Mouse (Mus musculus): Measurements from ENCODE around the gene Slc16a3. TPM values are rescaled to one million over a fixed set of nuclear protein-coding genes. Genes with fewer than 3 reads are reported as not detected.

Slc16a3 gene
- polyA plus RNA-seq, 1 experiment, result 9.7 TPM

GRCm38 (mm10) chr11:120945926-120946325, 2.4 kb upstream of the Slc16a3 start:
- Histone ChIP-seq H3ac (ENCODE audit: control insufficient read depth, insufficient read length) (no peak overlapping the region), H3K4me3 (no peak overlapping the region), H3K79me2 (ENCODE audit: control insufficient read depth, insufficient read depth) (no peaks in the 10 kb centered on the region), H3K4me2 (ENCODE audit: low read depth) (no peak overlapping the region), H3K36me3 (ENCODE audit: control insufficient read depth, insufficient read depth) (no peaks in the 10 kb centered on the region), H3K27me3 (ENCODE audit: control insufficient read depth, insufficient read depth, insufficient read length) (peaks cover 11% of the 10 kb centered on the region)
- TF ChIP-seq TCF12 (IDR thresholded peaks at IDR 0.05; ENCODE audit: insufficient read depth, poor library complexity, severe bottlenecking), result no peak
- TF ChIP-seq TCF3 (IDR thresholded peaks at IDR 0.05; ENCODE audit: insufficient read length, low read depth), result no peak
- no peak for TF ChIP-seq USF1 (IDR thresholded peaks at IDR 0.05; ENCODE audit: low read depth)
- TF ChIP-seq POLR2AphosphoS2 (IDR thresholded peaks at IDR 0.05; ENCODE audit: insufficient read length, low read depth), result no peak
- no peak for TF ChIP-seq POLR2A (IDR thresholded peaks at IDR 0.05; ENCODE audit: insufficient read length, low read depth)
- TF ChIP-seq SRF (IDR thresholded peaks at IDR 0.05; ENCODE audit: control insufficient read depth, insufficient read length, low read depth), result no peak
- no peak for TF ChIP-seq CEBPB (IDR thresholded peaks at IDR 0.05; ENCODE audit: insufficient read depth, poor library complexity, severe bottlenecking)
- TF ChIP-seq MYOD1 (IDR thresholded peaks at IDR 0.05; ENCODE audit: control insufficient read depth in 1 of 3, insufficient read length in 2 of 3, low read depth in 2 of 3), result no peak

DNA sequence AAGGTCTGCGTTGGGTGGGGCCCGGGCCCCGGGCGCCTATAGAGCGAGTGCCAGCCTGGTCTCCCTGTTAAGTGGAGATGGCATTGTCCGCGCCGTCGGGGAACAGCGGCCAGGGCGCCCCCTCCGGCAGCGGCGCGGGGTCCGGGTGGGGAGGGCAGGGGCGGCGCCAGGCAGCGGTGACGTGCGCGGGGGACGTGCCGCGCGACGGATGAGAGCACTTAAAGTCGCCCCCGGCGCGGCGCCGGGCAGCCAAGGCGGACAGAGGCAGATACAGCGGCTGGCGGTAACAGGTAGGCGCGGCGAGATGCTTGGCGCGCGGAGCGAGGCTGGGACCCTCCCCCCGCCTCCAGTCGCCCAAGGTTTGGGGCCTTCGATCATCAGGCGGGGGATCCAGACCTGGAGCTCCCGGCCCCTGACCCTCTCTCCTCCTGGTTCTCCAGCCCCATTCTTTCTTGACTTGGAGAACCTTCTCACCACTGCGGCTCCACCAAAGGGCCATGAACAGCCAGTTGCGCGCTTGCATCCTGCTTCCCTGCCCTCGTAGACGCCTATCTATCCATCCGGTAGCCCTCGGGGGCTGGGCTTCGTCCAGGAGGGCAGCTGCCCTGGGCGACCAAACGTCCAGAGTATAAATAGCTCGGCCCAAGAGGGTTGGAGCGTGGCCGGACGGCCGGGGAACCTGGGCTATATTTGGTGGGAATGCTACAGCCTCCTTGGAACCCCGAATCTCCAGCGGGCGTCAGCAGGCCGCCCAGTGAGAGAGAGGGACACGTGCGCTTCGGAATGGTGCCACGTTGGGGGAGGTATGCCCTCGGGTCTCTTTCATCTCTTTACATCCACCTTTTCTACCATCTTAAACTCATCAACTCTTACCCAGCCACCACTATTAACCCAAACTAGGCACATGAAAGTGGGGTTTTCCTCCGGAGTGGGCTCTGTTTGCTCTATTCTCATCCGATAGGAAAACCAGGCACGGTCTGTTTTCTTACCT, 876 bp downstream of the Slc16a3 start:
- peaks cover 3% of the 10 kb centered on the region for H3K27me3 ChIP-seq (ENCODE audit: control insufficient read depth, insufficient read depth, insufficient read length)
- no peak overlapping the region for H3ac ChIP-seq (ENCODE audit: control insufficient read depth, insufficient read length)
- TF ChIP-seq MAX (IDR thresholded peaks at IDR 0.05; ENCODE audit: low read depth), result no peak
- peak in 1 of 3 experiments; percentile 40 for TF ChIP-seq MYOD1 (IDR thresholded peaks at IDR 0.05; ENCODE audit: control insufficient read depth in 1 of 3, insufficient read length in 2 of 3, low read depth in 2 of 3)
- TF ChIP-seq TCF3 (IDR thresholded peaks at IDR 0.05; ENCODE audit: insufficient read length, low read depth), result no peak
- peak in 1 of 3 experiments; percentile 32 for TF ChIP-seq MYOG (IDR thresholded peaks at IDR 0.05; ENCODE audit: control insufficient read depth in 1 of 3, insufficient read depth in 1 of 3, insufficient read length in 2 of 3, low read depth in 2 of 3)
- no peak for TF ChIP-seq E2F4 (IDR thresholded peaks at IDR 0.05; ENCODE audit: insufficient read depth)
- no peak for TF ChIP-seq USF1 (IDR thresholded peaks at IDR 0.05; ENCODE audit: low read depth)
- no peaks in the 10 kb centered on the region for H3K36me3 ChIP-seq (ENCODE audit: control insufficient read depth, insufficient read depth)
- peak overlapping the region; percentile 26 for H3K4me3 ChIP-seq
- peak overlapping the region; percentile 79 for H3K4me2 ChIP-seq (ENCODE audit: low read depth)
- H3K79me2 ChIP-seq (ENCODE audit: control insufficient read depth, insufficient read depth), result no peaks in the 10 kb centered on the region

- TF ChIP-seq REST (IDR thresholded peaks at IDR 0.05; ENCODE audit: insufficient read depth, insufficient read length) (no peak), TCF12 (IDR thresholded peaks at IDR 0.05; ENCODE audit: insufficient read depth, poor library complexity, severe bottlenecking) (no peak), E2F4 (IDR thresholded peaks at IDR 0.05; ENCODE audit: insufficient read depth) (no peak), SRF (IDR thresholded peaks at IDR 0.05; ENCODE audit: control insufficient read depth, insufficient read length, low read depth) (no peak), MYOD1 (IDR thresholded peaks at IDR 0.05; ENCODE audit: control insufficient read depth in 1 of 3, insufficient read length in 2 of 3, low read depth in 2 of 3) (no peak), TCF3 (IDR thresholded peaks at IDR 0.05; ENCODE audit: insufficient read length, low read depth) (no peak)
- Histone ChIP-seq H3K36me3 (ENCODE audit: control insufficient read depth, insufficient read depth) (no peaks in the 10 kb centered on the region), H3K27me3 (ENCODE audit: control insufficient read depth, insufficient read depth, insufficient read length) (no peaks in the 10 kb centered on the region), H3K4me3 (peak overlapping the region; percentile 26), H3K79me2 (ENCODE audit: control insufficient read depth, insufficient read depth) (no peaks in the 10 kb centered on the region), H3K4me2 (ENCODE audit: low read depth) (peak overlapping the region; percentile 79), H3ac (ENCODE audit: control insufficient read depth, insufficient read length) (no peak overlapping the region)
These were observed 1.6 kb downstream of the Slc16a3 start for GRCm38 (mm10) chr11:120949863-120950262.

- peak overlapping the region; percentile 26 for H3K4me3 ChIP-seq
These were observed 2.3 kb downstream of the Slc16a3 start for GRCm38 (mm10) chr11:120950281-120951202.

More at GRCm38 (mm10) chr11:120950281-120951202, 2.3 kb downstream of the Slc16a3 start:
- Histone ChIP-seq H3ac (ENCODE audit: control insufficient read depth, insufficient read length) (no peak overlapping the region), H3K4me2 (ENCODE audit: low read depth) (peak overlapping the region; percentile 79), H3K27me3 (ENCODE audit: control insufficient read depth, insufficient read depth, insufficient read length) (no peaks in the 10 kb centered on the region), H3K36me3 (ENCODE audit: control insufficient read depth, insufficient read depth) (no peaks in the 10 kb centered on the region), H3K79me2 (ENCODE audit: control insufficient read depth, insufficient read depth) (no peaks in the 10 kb centered on the region)
- TF ChIP-seq POLR2AphosphoS2 (IDR thresholded peaks at IDR 0.05; ENCODE audit: insufficient read length, low read depth) (peak; percentile 69), MYOD1 (IDR thresholded peaks at IDR 0.05; ENCODE audit: control insufficient read depth in 1 of 3, insufficient read length in 2 of 3, low read depth in 2 of 3) (peak in 1 of 3 experiments; percentile 7), MAX (IDR thresholded peaks at IDR 0.05; ENCODE audit: low read depth) (no peak), POLR2A (IDR thresholded peaks at IDR 0.05; ENCODE audit: insufficient read length, low read depth) (peak; percentile 40)
